Mouse (Mus musculus) embryonic facial prominence, embryonic 10.5 days (tissue): ENCODE measurements around the gene Lmln. TPM values are rescaled to one million over a fixed set of nuclear protein-coding genes. Genes with fewer than 3 reads are reported as not detected.
"Not testable (repeated sequence)": the region's sequence is repeated elsewhere in the genome, so short reads cannot be mapped to it uniquely, and the experiment has no call there.

ENCODE experiments used
- DNase-seq: peaks from one replicate; pipeline ENCODE4 v3.0.0-alpha.2; 2017; ENCODE audit warnings: low spot score
- H3K27ac ChIP-seq: fragments of 300-500 bp; sonication (generic); replicated peaks from 2 replicates; pipeline ENCODE4 v1.5.1; 2016; ENCODE audit warnings: mild to moderate bottlenecking
- H3K27me3 ChIP-seq: fragments of 300-500 bp; sonication (generic); replicated peaks from 2 replicates; pipeline ENCODE4 v1.6.1; 2016; ENCODE audit warnings: low read depth, mild to moderate bottlenecking; ENCODE audit not compliant: poor library complexity, severe bottlenecking
- H3K36me3 ChIP-seq: fragments of 300-500 bp; sonication (generic); replicated peaks from 2 replicates; pipeline ENCODE4 v1.6.1; 2016; ENCODE audit warnings: mild to moderate bottlenecking, moderate library complexity
- H3K4me1 ChIP-seq: fragments of 300-500 bp; sonication (generic); 2 replicates; pipeline ENCODE4 v1.6.1; 2016
- H3K4me3 ChIP-seq: fragments of 300-500 bp; sonication (generic); 2 replicates; pipeline ENCODE4 v1.5.1; 2016; ENCODE audit warnings: mild to moderate bottlenecking, moderate library complexity
- H3K9me3 ChIP-seq: fragments of 300-500 bp; sonication (generic); 2 replicates; pipeline ENCODE4 v1.6.1; 2016; ENCODE audit warnings: mild to moderate bottlenecking
- WGBS: fragments of 180-500 bp; shearing (Covaris S2); methylation state at CpG from one replicate; pipeline ENCODE4 v1.1.7; 2016; 5-methylcytosine and 5-hydroxymethylcytosine counted together
- microRNA counts: library from miRNA; unstranded; fragments of <30 nt; microRNA quantifications from one replicate; lab custom pipeline; 2017
- microRNA-seq: library from miRNA; unstranded; fragments of <30 nt; microRNA quantifications from one replicate; pipeline ENCODE4, GENCODE M21; 2017
- polyA plus RNA-seq: library from polyadenylated mRNA; unstranded; fragments of >200 nt; fragmentation: Nextera tagmentation; extraction: Ambion mirVana; gene quantifications from 2 replicates; pipeline ENCODE4 v1.2.1, GENCODE M21; 2016

Lmln gene
- polyA plus RNA-seq, 1 experiment from 2014 or later: 2.6 TPM

GRCm38 (mm10) chr16:33173151-33173550 is 110.8 kb downstream of the Lmln start:
- DNase-seq: peak; percentile 14
- Histone ChIP-seq H3K36me3 (no peaks in the 10 kb centered on the region), H3K4me3 (no peak overlapping the region), H3K27ac (no peak overlapping the region), H3K9me3 (no peaks in the 10 kb centered on the region), H3K27me3 (no peaks in the 10 kb centered on the region), H3K4me1 (no peaks in the 10 kb centered on the region; the same call in 1 of the 2 replicates)
- WGBS: 63% methylated on average over 5 of the region's 5 CpGs

GRCm38 (mm10) chr16:33174695-33175094 is 112.4 kb downstream of the Lmln start:
- no peaks in the 10 kb centered on the region for H3K9me3 ChIP-seq
- H3K4me3 ChIP-seq: no peak overlapping the region
- no peaks in the 10 kb centered on the region; the same call in 1 of the 2 replicates for H3K4me1 ChIP-seq
- H3K36me3 ChIP-seq: no peaks in the 10 kb centered on the region
- no peak overlapping the region for H3K27ac ChIP-seq
- DNase-seq: no peak
- no peaks in the 10 kb centered on the region for H3K27me3 ChIP-seq

GRCm38 (mm10) chr16:33176831-33177230 is 114.5 kb downstream of the Lmln start:
- H3K4me1 ChIP-seq, H3K9me3 ChIP-seq, H3K27ac ChIP-seq, H3K27me3 ChIP-seq, H3K4me3 ChIP-seq, H3K36me3 ChIP-seq, DNase-seq: not testable (repeated sequence)
- WGBS: 90% methylated on average over 5 of the region's 5 CpGs

MicroRNAs within 50 kb of the gene (microRNA counts, 519-probe panel; counts per million panel counts)
- microRNA mmu-miR-1947 (lab: Ali Mortazavi, UCI): 188 counts per million, percentile 57 among the panel's probes with 10 or more counts

Small RNAs within 50 kb of the gene (microRNA-seq; reads per million reads assigned to microRNA genes)
- gene Gm22231: not detected
- gene Mir1947: 9.8 reads per million, percentile 21 among the genes with 10 or more reads in this experiment

Other genes starting within 250 kb of the Lmln start
- 102 and 104 TPM in 2 replicates for gene Fyttd1, start 185.0 kb upstream of the Lmln start, polyA plus RNA-seq
- 17.7 and 19.9 TPM in 2 replicates for gene Rubcn, start 184.8 kb upstream of the Lmln start, polyA plus RNA-seq
- 31.4 and 32.3 TPM in 2 replicates for gene Lrch3, start 148.4 kb upstream of the Lmln start, polyA plus RNA-seq
- 2.1 and 3.6 TPM in 2 replicates for gene Iqcg, start 6.3 kb upstream of the Lmln start, polyA plus RNA-seq
- 1,025 and 1,052 TPM in 2 replicates for gene Rpl35a, start 6.1 kb upstream of the Lmln start, polyA plus RNA-seq
- gene Osbpl11, start 122.5 kb downstream of the Lmln start, polyA plus RNA-seq: 22.2 and 23.8 TPM in 2 replicates
- 64.9 and 66.8 TPM in 2 replicates for gene Snx4, start 188.9 kb downstream of the Lmln start, polyA plus RNA-seq